Mouse (Mus musculus) midbrain, embryonic 16.5 days (tissue): ENCODE measurements around the gene Slc1a1. TPM values are rescaled to one million over a fixed set of nuclear protein-coding genes. Genes with fewer than 3 reads are reported as not detected.

Experiments
- ATAC-seq: fragments of 200-750 bp; cut with Nextera tagmentation; 2 replicates; pipeline ENCODE4 v1.8.0; 2017; ENCODE audit warnings: moderate TSS enrichment
- H3K27ac ChIP-seq: fragments of 300-500 bp; sonication (generic); 2 replicates; pipeline ENCODE4 v1.5.1; 2014; ENCODE audit warnings: mild to moderate bottlenecking, low read length, mixed read lengths
- H3K27me3 ChIP-seq: fragments of 300-500 bp; sonication (generic); 2 replicates; pipeline ENCODE4 v1.6.1; 2014; ENCODE audit warnings: low read depth, low read length, mixed read lengths; ENCODE audit not compliant: control insufficient read depth, insufficient read depth
- H3K36me3 ChIP-seq: fragments of 300-500 bp; sonication (generic); 2 replicates; pipeline ENCODE4 v1.6.1; 2014; ENCODE audit warnings: mild to moderate bottlenecking, low read length, moderate library complexity, mixed read lengths; ENCODE audit not compliant: control insufficient read depth, insufficient read depth
- H3K4me1 ChIP-seq: fragments of 300-500 bp; sonication (generic); 2 replicates; pipeline ENCODE4 v1.6.1; 2014; ENCODE audit warnings: mild to moderate bottlenecking, low read length, mixed read lengths; ENCODE audit not compliant: control insufficient read depth, insufficient read depth
- H3K4me2 ChIP-seq: fragments of 300-500 bp; sonication (generic); 2 replicates; pipeline ENCODE4 v1.6.1; 2014; ENCODE audit warnings: mild to moderate bottlenecking, low read length, mixed read lengths
- H3K4me3 ChIP-seq: fragments of 300-500 bp; sonication (generic); 2 replicates; pipeline ENCODE4 v1.5.1; 2014; ENCODE audit warnings: low read depth, mild to moderate bottlenecking, low read length, moderate library complexity, mixed read lengths
- H3K9ac ChIP-seq: fragments of 300-500 bp; sonication (generic); 2 replicates; pipeline ENCODE4 v1.6.1; 2014; ENCODE audit warnings: low read depth, low read length, mixed read lengths
- H3K9me3 ChIP-seq: fragments of 300-500 bp; sonication (generic); replicated peaks from 2 replicates; pipeline ENCODE4 v1.6.1; 2014; ENCODE audit warnings: mild to moderate bottlenecking, low read length, mixed read lengths; ENCODE audit not compliant: control insufficient read depth, poor library complexity, severe bottlenecking
- WGBS: fragments of 180-500 bp; shearing (Covaris S2); extraction: QIAGEN DNeasy Blood & Tissue Kit; methylation state at CpG from one replicate; pipeline ENCODE4 v1.1.7; 2014; 5-methylcytosine and 5-hydroxymethylcytosine counted together
- polyA plus RNA-seq: library from polyadenylated mRNA; unstranded; fragments of >200 nt; fragmentation: Nextera tagmentation; extraction: Ambion mirVana; gene quantifications from 2 replicates; pipeline ENCODE4 v1.2.1, GENCODE M21; 2015

Gene Slc1a1
- polyA plus RNA-seq, 1 experiment from 2014 or later = 47.7 TPM

GRCm38 (mm10) chr19:28838796-28839195 is 3.9 kb downstream of the Slc1a1 start:
- Histone ChIP-seq H3K36me3 (no peaks in the 10 kb centered on the region), H3K9me3 (no peaks in the 10 kb centered on the region), H3K4me3 (no peak overlapping the region), H3K9ac (no peak overlapping the region), H3K27ac (no peak overlapping the region), H3K27me3 (no peaks in the 10 kb centered on the region), H3K4me1 (peaks cover 9% of the 10 kb centered on the region; the same call in 1 of the 2 replicates), H3K4me2 (no peak overlapping the region)
- WGBS = 75% methylated on average over 2 of the region's 2 CpGs
- ATAC-seq = no peak

GRCm38 (mm10) chr19:28844946-28845710 is 10.3 kb downstream of the Slc1a1 start:
- H3K36me3 ChIP-seq = no peaks in the 10 kb centered on the region
- H3K4me2 ChIP-seq = no peak overlapping the region
- no peak overlapping the region for H3K4me3 ChIP-seq
- ATAC-seq = no peak
- no peaks in the 10 kb centered on the region for H3K9me3 ChIP-seq
- WGBS = 68% methylated on average over 8 of the region's 8 CpGs
- no peak overlapping the region for H3K9ac ChIP-seq
- H3K27me3 ChIP-seq = no peaks in the 10 kb centered on the region
- H3K4me1 ChIP-seq = no peaks in the 10 kb centered on the region
- H3K27ac ChIP-seq = no peak overlapping the region

- WGBS = 98% methylated on average over 3 of the region's 3 CpGs
- H3K9ac ChIP-seq = no peak overlapping the region
- H3K4me3 ChIP-seq = no peak overlapping the region
- no peaks in the 10 kb centered on the region for H3K9me3 ChIP-seq
- H3K27me3 ChIP-seq = no peaks in the 10 kb centered on the region
- no peaks in the 10 kb centered on the region for H3K4me1 ChIP-seq
- no peak overlapping the region for H3K4me2 ChIP-seq
- no peaks in the 10 kb centered on the region for H3K36me3 ChIP-seq
- ATAC-seq = no peak
- no peak overlapping the region for H3K27ac ChIP-seq
Observed at GRCm38 (mm10) chr19:28850510-28850909, 15.7 kb downstream of the Slc1a1 start.

GRCm38 (mm10) chr19:28852001-28852400 is 17.2 kb downstream of the Slc1a1 start:
- Histone ChIP-seq H3K4me1 (no peaks in the 10 kb centered on the region), H3K36me3 (no peaks in the 10 kb centered on the region), H3K9ac (no peak overlapping the region), H3K27me3 (no peaks in the 10 kb centered on the region), H3K4me2 (no peak overlapping the region), H3K4me3 (no peak overlapping the region), H3K9me3 (no peaks in the 10 kb centered on the region), H3K27ac (no peak overlapping the region)
- 92% methylated on average over 3 of the region's 3 CpGs for WGBS
- no peak for ATAC-seq

- no peak overlapping the region for H3K4me2 ChIP-seq
- no peak overlapping the region for H3K27ac ChIP-seq
- H3K9me3 ChIP-seq = no peaks in the 10 kb centered on the region
- H3K36me3 ChIP-seq = no peaks in the 10 kb centered on the region
- H3K27me3 ChIP-seq = no peaks in the 10 kb centered on the region
- no peak overlapping the region for H3K9ac ChIP-seq
- no peak overlapping the region for H3K4me3 ChIP-seq
- ATAC-seq = no peak
- WGBS = 90% methylated on average over 1 of the region's 1 CpGs
- no peaks in the 10 kb centered on the region for H3K4me1 ChIP-seq
Observed at GRCm38 (mm10) chr19:28854831-28855230, 20.0 kb downstream of the Slc1a1 start.

GRCm38 (mm10) chr19:28860246-28860645 is 25.4 kb downstream of the Slc1a1 start:
- Histone ChIP-seq H3K4me2 (no peak overlapping the region), H3K4me1 (no peaks in the 10 kb centered on the region), H3K9ac (no peak overlapping the region), H3K27me3 (no peaks in the 10 kb centered on the region), H3K27ac (no peak overlapping the region), H3K9me3 (no peaks in the 10 kb centered on the region), H3K4me3 (no peak overlapping the region), H3K36me3 (no peaks in the 10 kb centered on the region)
- 77% methylated on average over 2 of the region's 2 CpGs for WGBS
- ATAC-seq = no peak

- whole genome bisulfite sequencing = 94% methylated on average over 10 of the region's 10 CpGs
- no peak for ATAC-seq
- no peaks in the 10 kb centered on the region for H3K36me3 ChIP-seq
Observed at GRCm38 (mm10) chr19:28863626-28864025, 28.8 kb downstream of the Slc1a1 start.

GRCm38 (mm10) chr19:28864981-28865380 is 30.1 kb downstream of the Slc1a1 start:
- H3K9ac ChIP-seq = no peak overlapping the region
- no peaks in the 10 kb centered on the region for H3K27me3 ChIP-seq
- no peak for ATAC-seq
- no peak overlapping the region for H3K4me2 ChIP-seq
- no peak overlapping the region for H3K27ac ChIP-seq
- H3K36me3 ChIP-seq = no peaks in the 10 kb centered on the region
- 71% methylated on average over 6 of the region's 6 CpGs for WGBS
- H3K9me3 ChIP-seq = no peaks in the 10 kb centered on the region
- H3K4me1 ChIP-seq = 0 out of 2 replicates have a peak, but pooled peaks cover 2% of the 10 kb centered on the region
- no peak overlapping the region for H3K4me3 ChIP-seq

More at GRCm38 (mm10) chr19:28863626-28864025, 28.8 kb downstream of the Slc1a1 start:
- no peaks in the 10 kb centered on the region for H3K9me3 ChIP-seq
- H3K4me3 ChIP-seq = no peak overlapping the region
- H3K27me3 ChIP-seq = no peaks in the 10 kb centered on the region
- no peak overlapping the region for H3K9ac ChIP-seq
- H3K4me1 ChIP-seq = 0 out of 2 replicates have a peak, but pooled peaks cover 2% of the 10 kb centered on the region
- no peak overlapping the region for H3K4me2 ChIP-seq
- no peak overlapping the region for H3K27ac ChIP-seq

- Histone ChIP-seq H3K36me3 (no peaks in the 10 kb centered on the region), H3K27ac (no peak overlapping the region), H3K9ac (no peak overlapping the region), H3K27me3 (no peaks in the 10 kb centered on the region), H3K4me1 (0 out of 2 replicates have a peak, but pooled peaks cover 2% of the 10 kb centered on the region), H3K9me3 (no peaks in the 10 kb centered on the region), H3K4me3 (no peak overlapping the region), H3K4me2 (no peak overlapping the region)
- ATAC-seq = no peak
- WGBS = 57% methylated on average over 1 of the region's 1 CpGs
Observed at GRCm38 (mm10) chr19:28865501-28865900, 30.7 kb downstream of the Slc1a1 start.
